Mouse (Mus musculus) heart, adult 2 months (tissue): Measurements from ENCODE around the gene Serpina11. TPM values are rescaled to one million over a fixed set of nuclear protein-coding genes. Genes with fewer than 3 reads are reported as not detected.
"Not testable (repeated sequence)": the region's sequence is repeated elsewhere in the genome, so short reads cannot be mapped to it uniquely, and the experiment has no call there.

Source experiments
- DNase-seq, 2 experiments: peaks; one replicate each; pipeline ENCODE4 v3.0.0; 2021
- H3K27ac ChIP-seq: fragments of 200-600 bp; 2 replicates; pipeline ENCODE4 v1.8.1; 2022
- H3K27me3 ChIP-seq: fragments of 200-500 bp; 2 replicates; pipeline ENCODE4 v1.6.1; 2012; ENCODE audit warnings: mild to moderate bottlenecking, low read length, inconsistent platforms, mixed read lengths; ENCODE audit not compliant: control insufficient read depth, insufficient read depth
- H3K36me3 ChIP-seq: fragments of 200-500 bp; 2 replicates; pipeline ENCODE4 v1.6.1; 2012; ENCODE audit warnings: low read length, inconsistent platforms; ENCODE audit not compliant: control insufficient read depth, insufficient read depth
- H3K4me1 ChIP-seq: fragments of 200-500 bp; 2 replicates; pipeline ENCODE4 v1.6.1; 2011; ENCODE audit warnings: low read length; ENCODE audit not compliant: control insufficient read depth, insufficient read depth
- H3K4me3 ChIP-seq: fragments of 200-600 bp; 2 replicates; pipeline ENCODE4 v1.8.1; 2022
- H3K79me2 ChIP-seq: fragments of 200-500 bp; replicated peaks from 2 replicates; pipeline ENCODE4 v1.6.1; 2012; ENCODE audit warnings: mild to moderate bottlenecking, inconsistent platforms, low read length, moderate library complexity, mixed read lengths; ENCODE audit not compliant: control insufficient read depth, insufficient read depth
- H3K9ac ChIP-seq: fragments of 200-500 bp; 2 replicates; pipeline ENCODE4 v1.6.1; 2012; ENCODE audit warnings: low read depth, mild to moderate bottlenecking, control low read depth, inconsistent platforms, low read length, mixed read lengths
- CTCF ChIP-seq: fragments of 200-600 bp; IDR thresholded peaks from 2 replicates; pipeline ENCODE4 v1.8.1; 2022; ENCODE audit warnings: antibody characterized with exemption, mild to moderate bottlenecking, moderate library complexity
- EP300 ChIP-seq: fragments of 200-500 bp; IDR thresholded peaks from 2 replicates; pipeline ENCODE4 v1.6.1; 2011; ENCODE audit warnings: low read depth, low read length, control low read depth; ENCODE audit not compliant: insufficient read depth
- POLR2A ChIP-seq: fragments of 200-500 bp; IDR thresholded peaks from 2 replicates; pipeline ENCODE4 v1.6.1; 2011; ENCODE audit warnings: mild to moderate bottlenecking, low read depth, low read length, control low read depth; ENCODE audit not compliant: insufficient read depth
- WGBS: fragments of 180-500 bp; shearing (Covaris S2); methylation state at CpG from one replicate; pipeline ENCODE4 v1.1.7; 2018; 5-methylcytosine and 5-hydroxymethylcytosine counted together
- intact Hi-C: fragments of 180-260 bp; cut with DNase I; formaldehyde crosslinking; loops from one replicate; pipeline ENCODE4 v1.15.1; 2025
- polyA plus RNA-seq: library from polyadenylated mRNA; depleted of rRNA; stranded (reverse); fragments of >200 nt; gene quantifications from 2 replicates; pipeline ENCODE4 v1.2.3, GENCODE M21; 2012
- total RNA-seq, 2 experiments: library from RNA; stranded (reverse); gene quantifications; 2 replicates each; pipeline ENCODE4 v1.2.3; 2021

Gene Serpina11
- total and polyA plus RNA-seq, 3 experiments, result not detected

GRCm38 (mm10) chr12:103966761-103967160 is 23.0 kb downstream of the Serpina11 start:
- no peaks in the 10 kb centered on the region for H3K27me3 ChIP-seq
- no peak overlapping the region for H3K4me3 ChIP-seq
- no peaks in the 10 kb centered on the region for H3K79me2 ChIP-seq
- no peak overlapping the region for H3K27ac ChIP-seq
- 41% methylated on average over 3 of the region's 3 CpGs for WGBS
- no peak overlapping the region for H3K9ac ChIP-seq
- no peak for DNase-seq
- no peaks in the 10 kb centered on the region for H3K36me3 ChIP-seq
- no peak for TF ChIP-seq POLR2A
- TF ChIP-seq CTCF, result no peak
- TF ChIP-seq EP300, result no peak
- H3K4me1 ChIP-seq, result no peaks in the 10 kb centered on the region
- intact Hi-C loops, result no loop called here

GRCm38 (mm10) chr12:103963288-103963687 is 26.5 kb downstream of the Serpina11 start:
- 70% methylated on average over 4 of the region's 4 CpGs for WGBS
- TF ChIP-seq CTCF (no peak), EP300 (no peak), POLR2A (no peak)
- Histone ChIP-seq H3K4me3 (no peak overlapping the region), H3K27me3 (no peaks in the 10 kb centered on the region), H3K9ac (no peak overlapping the region), H3K79me2 (no peaks in the 10 kb centered on the region), H3K36me3 (no peaks in the 10 kb centered on the region), H3K4me1 (no peaks in the 10 kb centered on the region), H3K27ac (no peak overlapping the region)
- intact Hi-C loops, result no loop called here
- no peak for DNase-seq

GRCm38 (mm10) chr12:103962860-103963259 is 26.9 kb downstream of the Serpina11 start:
- Histone ChIP-seq H3K9ac (no peak overlapping the region), H3K4me1 (no peaks in the 10 kb centered on the region), H3K4me3 (no peak overlapping the region), H3K27me3 (no peaks in the 10 kb centered on the region), H3K36me3 (no peaks in the 10 kb centered on the region), H3K79me2 (no peaks in the 10 kb centered on the region), H3K27ac (no peak overlapping the region)
- 76% methylated on average over 8 of the region's 8 CpGs for WGBS
- no peak for DNase-seq
- intact Hi-C loops, result no loop called here
- TF ChIP-seq POLR2A (no peak), EP300 (no peak), CTCF (no peak)

DNA sequence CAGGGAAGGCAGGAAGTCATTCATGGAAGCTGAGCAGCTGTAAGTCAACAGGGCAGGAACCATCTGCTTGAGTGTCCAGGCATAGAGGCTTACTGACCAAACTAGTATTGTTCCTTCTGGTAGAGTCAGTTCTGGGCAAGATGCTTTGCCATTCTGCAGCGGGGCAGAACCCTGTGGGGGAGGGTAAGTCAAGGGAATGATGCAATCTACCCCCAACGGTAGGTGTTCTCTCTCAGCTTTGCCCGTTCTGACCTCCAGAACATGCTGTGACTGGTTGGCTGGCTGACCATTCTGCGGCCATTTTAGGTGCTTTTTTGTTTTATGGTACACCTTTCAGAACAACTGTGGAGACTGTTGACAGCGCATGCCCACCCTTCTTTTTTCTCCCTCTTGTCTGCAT is 27.4 kb downstream of the Serpina11 start:
- no peak overlapping the region for H3K4me3 ChIP-seq
- TF ChIP-seq CTCF, result no peak
- TF ChIP-seq POLR2A, result no peak
- TF ChIP-seq EP300, result no peak
- WGBS, result 76% methylated on average over 5 of the region's 5 CpGs
- no peak overlapping the region for H3K9ac ChIP-seq
- no peaks in the 10 kb centered on the region for H3K4me1 ChIP-seq
- H3K27me3 ChIP-seq, result no peaks in the 10 kb centered on the region
- H3K27ac ChIP-seq, result no peak overlapping the region
- intact Hi-C loops, result no loop called here
- H3K36me3 ChIP-seq, result no peaks in the 10 kb centered on the region
- DNase-seq, result no peak
- H3K79me2 ChIP-seq, result no peaks in the 10 kb centered on the region

DNA sequence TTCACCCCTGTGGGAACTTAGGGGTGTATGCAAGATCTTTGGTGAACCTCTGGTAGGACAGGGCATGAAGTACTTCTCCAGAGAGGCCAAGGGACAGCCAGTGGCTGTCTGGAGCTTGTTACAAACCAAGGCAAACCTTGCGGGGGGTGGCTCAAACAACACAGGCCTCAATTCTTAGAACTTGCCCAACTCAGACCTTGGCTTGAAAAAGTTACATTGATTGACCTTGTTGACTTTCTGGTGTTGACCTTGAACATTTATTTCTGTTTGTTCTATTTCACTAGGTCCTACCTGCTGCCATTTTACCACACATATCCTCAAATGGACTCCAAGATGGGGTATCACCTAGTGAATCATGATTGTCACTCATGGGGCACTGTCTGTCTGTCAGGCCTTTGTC is 28.0 kb downstream of the Serpina11 start:
- intact Hi-C loops, result no loop called here
- WGBS, result 100% methylated on average over 1 of the region's 1 CpGs
- no peak for DNase-seq
- no peak overlapping the region for H3K4me3 ChIP-seq
- no peaks in the 10 kb centered on the region for H3K4me1 ChIP-seq
- no peaks in the 10 kb centered on the region for H3K27me3 ChIP-seq
- H3K36me3 ChIP-seq, result no peaks in the 10 kb centered on the region
- H3K9ac ChIP-seq, result no peak overlapping the region
- H3K27ac ChIP-seq, result no peak overlapping the region
- H3K79me2 ChIP-seq, result no peaks in the 10 kb centered on the region
- no peak for TF ChIP-seq POLR2A
- no peak for TF ChIP-seq CTCF
- TF ChIP-seq EP300, result no peak

GRCm38 (mm10) chr12:103958798-103959197 is 31.0 kb downstream of the Serpina11 start, which contains the start of gene Serpina1e:
TSS of gene Serpina1e (minus strand) at chr12:103958975.
- Histone ChIP-seq H3K79me2 (no peaks in the 10 kb centered on the region), H3K27ac (no peak within 1 kb of the TSS), H3K27me3 (no peaks in the 10 kb centered on the region), H3K4me3 (no peak within 1 kb of the TSS), H3K36me3 (no peaks in the 10 kb centered on the region), H3K4me1 (no peaks in the 10 kb centered on the region), H3K9ac (no peak within 1 kb of the TSS)
- intact Hi-C loops, result no loop called here
- no peak for DNase-seq
- no peak for TF ChIP-seq CTCF
- WGBS, result 69% methylated on average over 3 of the region's 3 CpGs

GRCm38 (mm10) chr12:103956555-103956954 is 33.2 kb downstream of the Serpina11 start:
- H3K36me3 ChIP-seq, H3K4me1 ChIP-seq, H3K79me2 ChIP-seq, DNase-seq, H3K27ac ChIP-seq, H3K9ac ChIP-seq, intact Hi-C loops, H3K27me3 ChIP-seq, H3K4me3 ChIP-seq: not testable (repeated sequence)
- 56% methylated on average over 2 of the region's 2 CpGs for WGBS

DNA sequence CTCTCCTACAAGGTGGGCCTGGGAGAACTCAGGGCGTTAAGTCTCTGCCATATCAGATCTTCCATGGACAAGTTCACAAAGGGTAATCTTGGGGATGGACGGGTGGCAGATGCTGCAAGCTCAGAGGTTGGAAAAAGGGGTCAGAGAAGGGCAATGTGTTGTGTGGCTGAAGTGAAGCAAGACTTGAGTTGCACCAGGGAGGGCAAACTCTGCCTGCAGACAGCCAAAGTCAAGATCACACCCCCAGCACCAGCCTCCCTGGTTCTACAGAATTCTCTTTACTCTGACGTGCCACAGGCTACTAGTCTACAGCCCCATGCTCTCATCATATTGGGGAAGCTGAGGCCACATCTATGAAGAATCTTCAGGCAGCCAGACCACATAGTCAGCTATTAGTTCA is 36.8 kb downstream of the Serpina11 start:
- 61% methylated on average over 3 of the region's 3 CpGs for WGBS
- H3K27ac ChIP-seq, H3K79me2 ChIP-seq, H3K27me3 ChIP-seq, H3K36me3 ChIP-seq, H3K9ac ChIP-seq, DNase-seq, H3K4me1 ChIP-seq, H3K4me3 ChIP-seq, intact Hi-C loops: not testable (repeated sequence)
